Mouse (Mus musculus) CH12.LX (cell line): ENCODE data around the gene Foxk1.

Experiments
- CTCF ChIP-seq, 2 experiments: IDR thresholded peaks in 1 of 2; conservative IDR thresholded peaks in 1 of 2; 2 replicates each; pipeline ENCODE4 v1.5.1; 2011 to 2012; ENCODE audit warnings: low read depth in 2 of 2, low read length in 2 of 2, improper control_type of control experiment in 1 of 2, inconsistent platforms in 1 of 2, mild to moderate bottlenecking in 1 of 2, moderate library complexity in 1 of 2
- MAX ChIP-seq: IDR thresholded peaks from 2 replicates; pipeline ENCODE4 v1.6.1; 2011; ENCODE audit warnings: low read length, improper control_type of control experiment
- POLR2A ChIP-seq: IDR thresholded peaks from 2 replicates; pipeline ENCODE4 v1.6.1; 2011; ENCODE audit warnings: low read depth, mild to moderate bottlenecking, improper control_type of control experiment, low read length
- TCF12 ChIP-seq: IDR thresholded peaks from 2 replicates; pipeline ENCODE4 v1.6.1; 2014; ENCODE audit warnings: low read depth, mild to moderate bottlenecking, inconsistent platforms, low read length, improper control_type of control experiment
- ZNF384 ChIP-seq: IDR thresholded peaks from 2 replicates; pipeline ENCODE4 v1.6.1; 2012; ENCODE audit warnings: low read depth, low read length, improper control_type of control experiment, inconsistent platforms

DNA sequence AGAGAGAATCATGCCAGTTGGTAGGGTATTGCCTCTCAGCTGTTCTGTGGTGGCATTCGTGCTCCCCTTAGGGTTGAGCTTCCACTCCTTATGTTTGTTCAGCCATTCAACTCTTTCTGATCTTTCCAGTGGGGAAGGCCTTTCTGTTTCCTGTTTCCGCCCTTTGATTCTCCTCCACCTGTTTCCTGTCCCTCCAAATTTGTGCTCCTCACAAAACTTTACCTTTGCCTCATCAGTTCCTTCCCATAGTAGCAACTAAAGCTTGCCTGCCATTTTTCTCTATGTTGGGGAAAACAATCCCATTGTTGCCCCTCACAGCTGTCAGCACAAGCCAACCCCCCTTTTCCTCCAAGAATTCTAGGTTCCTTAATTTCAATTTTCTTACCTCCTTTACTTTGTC is 23.2 kb upstream of the Foxk1 start:
- no peak for TF ChIP-seq TCF12
- no peak for TF ChIP-seq ZNF384
- no peak for TF ChIP-seq POLR2A
- TF ChIP-seq MAX, result no peak
- TF ChIP-seq CTCF (conservative IDR thresholded peaks at IDR 0.05 in 1 of 2, IDR thresholded peaks at IDR 0.05 in 1 of 2; ENCODE audit: low read depth in 2 of 2, low read length in 2 of 2), result no peak
